Mouse (Mus musculus) ES-E14 (cell line): ENCODE measurements at regions not wholly inside any gene's neighbourhood (a gene's known extent, or its start where the extent isn't known, plus 50 kb on each side); places are given as distances from the start of the nearest gene placed in this dataset.
"Not testable (repeated sequence)": the region's sequence is repeated elsewhere in the genome, so short reads cannot be mapped to it uniquely, and the experiment has no call there.

Experiments
- DNase-seq: peaks from one replicate; pipeline ENCODE4 v3.0.0-alpha.2; 2013; ENCODE audit warnings: low read depth, low spot score
- H3K27ac ChIP-seq: 2 replicates; pipeline ENCODE4 v1.5.1; 2012; ENCODE audit warnings: low read depth, mild to moderate bottlenecking, low read length, moderate library complexity, mixed read lengths; ENCODE audit not compliant: poor library complexity, insufficient read depth, severe bottlenecking
- H3K36me3 ChIP-seq: 2 replicates; pipeline ENCODE4 v1.6.1; 2012; ENCODE audit warnings: mild to moderate bottlenecking, low read length, moderate library complexity, mixed read lengths; ENCODE audit not compliant: control insufficient read depth, poor library complexity, insufficient read depth, severe bottlenecking
- H3K4me1 ChIP-seq, 2 experiments: fragments of 150-350 bp in 1 of 2; sonication (generic) in 1 of 2; 2 replicates each; pipeline ENCODE4 v1.6.1; 2012; ENCODE audit warnings: low read length in 2 of 2, mild to moderate bottlenecking in 1 of 2, mixed read lengths in 1 of 2; ENCODE audit not compliant: control insufficient read depth in 2 of 2, insufficient read depth in 2 of 2, poor library complexity in 1 of 2
- H3K4me3 ChIP-seq, 2 experiments: fragments of 150-350 bp in 1 of 2; sonication (generic) in 1 of 2; 2 replicates each; pipeline ENCODE4 v1.5.1; 2012; ENCODE audit warnings: low read length in 2 of 2, low read depth in 1 of 2, mild to moderate bottlenecking in 1 of 2, mixed read lengths in 1 of 2; ENCODE audit not compliant: insufficient read depth in 1 of 2, poor library complexity in 1 of 2, severe bottlenecking in 1 of 2
- H3K9ac ChIP-seq: 2 replicates; pipeline ENCODE4 v1.6.1; 2012; ENCODE audit warnings: low read depth, mild to moderate bottlenecking, low read length, mixed read lengths; ENCODE audit not compliant: poor library complexity, insufficient read depth, severe bottlenecking
- H3K9me3 ChIP-seq: fragments of 150-350 bp; sonication (generic); 2 replicates; pipeline ENCODE4 v1.6.1; 2012; ENCODE audit warnings: low read depth, mild to moderate bottlenecking, low read length; ENCODE audit not compliant: control insufficient read depth, insufficient read depth
- CHD2 ChIP-seq: IDR thresholded peaks from 2 replicates; pipeline ENCODE4 v1.6.1; 2014; ENCODE audit warnings: mild to moderate bottlenecking, low read depth, low read length, inconsistent platforms
- HCFC1 ChIP-seq: IDR thresholded peaks from 2 replicates; pipeline ENCODE4 v1.6.1; 2012; ENCODE audit warnings: low read length, inconsistent platforms, borderline replicate concordance; ENCODE audit not compliant: insufficient read depth
- MAFK ChIP-seq: IDR thresholded peaks from 2 replicates; pipeline ENCODE4 v1.6.1; 2014; ENCODE audit warnings: mild to moderate bottlenecking, low read depth, low read length, inconsistent platforms; ENCODE audit not compliant: insufficient read depth
- ZC3H11A ChIP-seq: IDR thresholded peaks from 2 replicates; pipeline ENCODE4 v1.6.1; 2012; ENCODE audit warnings: low read depth, mild to moderate bottlenecking, inconsistent platforms, low read length, borderline replicate concordance
- ZNF384 ChIP-seq: IDR thresholded peaks from 2 replicates; pipeline ENCODE4 v1.6.1; 2012; ENCODE audit warnings: low read depth, low read length, inconsistent platforms
- in situ Hi-C, 2 experiments: fragments of 600-800 bp; cut with MboI; formaldehyde crosslinking; loops; one replicate each; pipeline ENCODE4 v1.15.1; 2025; ENCODE audit warnings: low sequenced_read_pairs in 2 of 2, inconsistent platforms in 1 of 2; ENCODE audit not compliant: unreplicated experiment in 2 of 2

DNA sequence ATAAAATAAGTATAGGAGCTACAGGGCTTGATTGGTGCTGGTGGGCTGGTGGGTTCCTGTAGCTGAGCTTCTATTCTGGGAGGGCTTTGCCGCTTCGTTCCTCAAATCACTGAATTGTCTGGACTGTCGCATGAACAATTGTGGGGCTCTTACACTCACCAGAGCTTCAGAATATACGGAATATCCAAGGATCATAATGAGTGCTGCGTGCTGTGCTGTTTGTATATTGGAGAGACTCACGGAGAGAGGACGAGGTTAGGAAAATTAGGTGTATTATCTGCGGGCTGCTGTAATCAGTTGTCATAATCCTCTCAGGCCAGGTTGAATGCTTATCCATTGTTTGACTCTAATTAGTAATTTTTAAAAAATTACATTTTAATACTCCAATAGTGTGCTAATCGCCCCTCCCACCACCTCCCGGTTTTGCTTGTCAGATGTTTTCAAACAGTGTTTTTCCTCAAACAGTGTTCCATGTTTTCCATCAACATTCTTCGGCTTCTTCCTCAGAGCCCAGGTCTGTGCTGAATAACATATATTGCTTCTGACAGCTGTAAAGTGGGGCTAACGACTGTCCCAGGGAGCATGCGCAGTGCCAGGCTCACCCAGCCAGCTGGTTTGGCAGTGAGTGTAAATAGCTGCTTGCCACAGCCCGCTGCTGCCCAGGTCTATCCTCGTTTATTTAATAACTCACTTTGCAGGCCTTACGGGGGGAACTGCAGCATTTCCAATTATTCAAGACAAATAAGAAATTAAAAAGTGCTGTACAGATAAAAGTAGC is 114.2 kb downstream of the Naa11 start:
- Histone ChIP-seq H3K9me3 (no peaks in the 10 kb centered on the region), H3K9ac (no peak overlapping the region), H3K36me3 (no peaks in the 10 kb centered on the region), H3K27ac (no peak overlapping the region), H3K4me1 (no peaks in the 10 kb centered on the region), H3K4me3 (no peak overlapping the region)
- no peak for TF ChIP-seq CHD2
- TF ChIP-seq ZNF384: no peak
- TF ChIP-seq ZC3H11A: no peak
- no peak for TF ChIP-seq HCFC1
- TF ChIP-seq MAFK: no peak
- no peak for DNase-seq
- in situ Hi-C loops: no loop called here

DNA sequence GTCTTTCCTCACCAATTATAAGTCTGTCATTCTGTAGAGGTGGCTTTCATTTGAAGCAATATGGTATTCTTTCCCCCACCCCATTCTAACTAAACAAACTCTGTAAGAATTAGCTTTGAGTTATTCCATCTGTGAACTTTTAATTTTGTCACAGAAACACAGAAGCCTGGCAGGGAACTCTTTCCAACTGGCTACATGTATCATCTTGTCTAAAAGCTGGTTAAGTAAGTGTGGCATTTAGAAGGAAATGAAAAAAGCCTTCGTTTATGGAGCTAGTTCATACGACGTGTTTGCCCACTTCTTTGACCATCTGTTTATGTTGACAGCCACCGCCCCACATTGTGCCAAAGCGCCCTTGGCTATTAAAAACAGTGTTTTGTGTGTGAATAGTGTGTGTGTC is 115.5 kb downstream of the Naa11 start:
- in situ Hi-C loops: no loop called here
- Histone ChIP-seq H3K27ac (no peak overlapping the region), H3K4me1 (no peaks in the 10 kb centered on the region), H3K9me3 (no peaks in the 10 kb centered on the region), H3K36me3 (no peaks in the 10 kb centered on the region), H3K4me3 (no peak overlapping the region), H3K9ac (no peak overlapping the region)
- DNase-seq: no peak
- TF ChIP-seq ZC3H11A: no peak
- TF ChIP-seq HCFC1: no peak
- no peak for TF ChIP-seq ZNF384
- no peak for TF ChIP-seq CHD2
- TF ChIP-seq MAFK: no peak

DNA sequence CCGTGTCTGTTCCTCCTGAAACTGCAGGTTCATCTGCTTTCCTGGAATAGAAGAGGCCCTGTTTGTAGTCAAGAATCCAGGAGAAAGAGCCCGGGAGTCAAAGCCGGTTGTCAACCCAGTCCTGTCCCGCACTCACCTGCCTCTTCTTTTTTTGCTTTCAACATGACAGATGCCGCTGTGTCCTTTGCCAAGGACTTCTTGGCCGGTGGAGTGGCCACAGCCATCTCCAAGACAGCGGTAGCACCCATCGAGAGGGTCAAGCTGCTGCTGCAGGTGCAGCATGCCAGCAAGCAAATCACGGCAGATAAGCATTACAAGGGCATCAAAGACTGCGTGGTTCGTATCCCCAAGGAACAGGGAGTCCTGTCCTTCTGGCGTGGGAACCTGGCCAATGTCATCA is 127.5 kb downstream of the Naa11 start:
- H3K4me1 ChIP-seq, H3K9ac ChIP-seq, H3K4me3 ChIP-seq, H3K36me3 ChIP-seq, DNase-seq, H3K9me3 ChIP-seq, in situ Hi-C loops, H3K27ac ChIP-seq: not testable (repeated sequence)

DNA sequence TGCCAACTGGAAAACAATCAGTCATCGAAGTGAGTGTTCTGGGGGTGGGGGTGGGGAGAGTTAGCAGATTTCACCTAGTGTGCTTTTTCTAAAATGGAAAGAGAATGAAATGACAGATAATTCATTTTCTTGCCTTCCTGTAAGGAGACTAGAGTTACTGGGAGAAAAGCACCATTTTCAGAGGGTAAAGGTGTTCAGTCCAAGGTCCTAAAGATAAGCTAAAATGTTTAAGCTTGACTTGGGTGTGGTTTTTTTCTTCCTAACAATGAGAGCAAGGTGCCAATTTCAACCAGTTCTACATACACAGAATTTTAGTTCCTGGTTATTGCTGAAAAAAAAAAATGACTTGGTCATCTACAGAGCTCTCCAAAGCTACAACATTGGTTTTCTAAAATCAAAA is 135.1 kb downstream of the Naa11 start:
- no peak for TF ChIP-seq HCFC1
- TF ChIP-seq ZC3H11A: no peak
- no peak for TF ChIP-seq MAFK
- TF ChIP-seq ZNF384: no peak
- DNase-seq: no peak
- Histone ChIP-seq H3K4me3 (no peak overlapping the region), H3K36me3 (no peaks in the 10 kb centered on the region), H3K9me3 (no peaks in the 10 kb centered on the region), H3K9ac (no peak overlapping the region), H3K4me1 (no peaks in the 10 kb centered on the region), H3K27ac (no peak overlapping the region)
- in situ Hi-C loops: no loop called here

DNA sequence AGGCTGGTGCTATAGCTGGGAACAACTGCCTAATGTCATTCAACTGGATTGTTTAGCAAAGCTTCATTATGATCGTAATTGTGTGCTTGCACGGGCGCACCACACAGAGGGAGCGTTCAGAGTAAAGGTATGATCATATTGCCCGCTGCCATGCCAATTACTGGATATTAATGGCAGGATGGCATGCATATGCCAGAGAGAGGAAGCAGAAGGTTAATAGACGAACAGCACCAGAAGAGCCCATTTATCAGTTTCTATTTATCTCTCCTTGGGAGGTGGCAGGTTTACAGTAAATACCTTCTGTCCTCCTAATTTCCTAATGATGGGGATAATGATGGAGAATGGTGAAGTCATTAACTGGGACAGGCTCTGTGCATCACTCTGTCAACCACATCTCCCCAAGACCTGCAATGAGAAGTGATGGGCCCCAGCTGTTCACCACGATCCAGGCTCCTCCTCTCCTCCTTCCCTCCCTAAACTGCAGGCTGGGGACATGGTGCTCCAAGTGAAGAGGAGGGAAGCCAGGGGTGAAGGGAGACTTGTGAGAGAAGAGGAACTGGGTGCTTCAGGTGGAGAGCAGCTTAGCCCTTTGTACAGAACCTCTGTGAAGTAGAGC is 135.6 kb downstream of the Naa11 start:
- Histone ChIP-seq H3K9me3 (no peaks in the 10 kb centered on the region), H3K4me3 (no peak overlapping the region), H3K27ac (no peak overlapping the region), H3K4me1 (no peaks in the 10 kb centered on the region), H3K36me3 (no peaks in the 10 kb centered on the region), H3K9ac (no peak overlapping the region)
- DNase-seq: no peak
- TF ChIP-seq HCFC1 (no peak), ZC3H11A (no peak), MAFK (no peak), CHD2 (no peak), ZNF384 (no peak)
- in situ Hi-C loops: no loop called here
